Mouse (Mus musculus) lung, adult 2 months (tissue): ENCODE measurements around the gene Olfr273.

Experiments
- CTCF ChIP-seq: fragments of 200-500 bp; IDR thresholded peaks from 2 replicates; pipeline ENCODE4 v1.5.1; 2011; ENCODE audit warnings: mild to moderate bottlenecking, low read length, control low read depth; ENCODE audit not compliant: insufficient read depth
- POLR2A ChIP-seq: fragments of 200-500 bp; IDR thresholded peaks from 2 replicates; pipeline ENCODE4 v1.6.1; 2011; ENCODE audit warnings: low read depth, mild to moderate bottlenecking, control low read depth, low read length, borderline replicate concordance; ENCODE audit errors: extremely low read depth

- TF ChIP-seq CTCF (no peak), POLR2A (no peak)
Observed at GRCm38 (mm10) chr4:52849039-52849635, 9.9 kb downstream of the Olfr273 start.
